Mouse (Mus musculus) CH12.LX (cell line): ENCODE data around the gene Tmod1. TPM values are rescaled to one million over a fixed set of nuclear protein-coding genes. Genes with fewer than 3 reads are reported as not detected.
A peak's percentile ranks its signal among the peaks of the same experiment; 100 is the strongest.

Experiments
- DNase-seq: peaks from one replicate; pipeline ENCODE4 v3.0.0-alpha.2; 2013; ENCODE audit errors: extremely low read depth
- H3K27ac ChIP-seq: 2 replicates; pipeline ENCODE4 v1.5.1; 2012; ENCODE audit warnings: low read depth, mild to moderate bottlenecking, control low read depth, moderate library complexity; ENCODE audit not compliant: insufficient read depth
- H3K27me3 ChIP-seq: replicated peaks from 2 replicates; pipeline ENCODE3; 2012; ENCODE audit warnings: inconsistent platforms
- H3K36me3 ChIP-seq, 2 experiments: replicated peaks in 1 of 2; 2 replicates each; pipeline versions ENCODE3 to v1.6.1; 2012; ENCODE audit warnings: inconsistent platforms in 1 of 2, low read length in 1 of 2, mild to moderate bottlenecking in 1 of 2, mixed read lengths in 1 of 2, moderate library complexity in 1 of 2; ENCODE audit not compliant: control insufficient read depth in 1 of 2, insufficient read depth in 1 of 2
- H3K4me1 ChIP-seq, 2 experiments: 2 replicates each; pipeline ENCODE4 v1.6.1; 2012; ENCODE audit warnings: inconsistent platforms in 1 of 2, moderate library complexity in 1 of 2; ENCODE audit not compliant: insufficient read depth in 2 of 2, control insufficient read depth in 1 of 2
- H3K4me2 ChIP-seq: 2 replicates; pipeline ENCODE4 v1.6.1; 2012; ENCODE audit warnings: low read depth, mild to moderate bottlenecking, control low read depth; ENCODE audit not compliant: poor library complexity, insufficient read depth, severe bottlenecking
- H3K4me3 ChIP-seq, 3 experiments: fragments of 150-350 bp in 1 of 3; sonication (generic) in 1 of 3; replicated peaks in 1 of 3; 2 replicates each; pipeline versions ENCODE3 to v1.5.1; 2011 to 2012; ENCODE audit warnings: low read depth in 2 of 3, low read length in 2 of 3, mild to moderate bottlenecking in 2 of 3, moderate library complexity in 2 of 3, control low read depth in 1 of 3, improper control_type of control experiment in 1 of 3, inconsistent platforms in 1 of 3, mixed read lengths in 1 of 3; ENCODE audit not compliant: poor library complexity in 1 of 3
- H3K79me2 ChIP-seq: replicated peaks from 2 replicates; pipeline ENCODE4 v1.6.1; 2012; ENCODE audit warnings: mild to moderate bottlenecking, moderate library complexity; ENCODE audit not compliant: control insufficient read depth, poor library complexity, insufficient read depth, severe bottlenecking; ENCODE audit errors: extremely low read depth
- H3K9ac ChIP-seq: 2 replicates; pipeline ENCODE4 v1.6.1; 2012; ENCODE audit warnings: low read depth, mild to moderate bottlenecking, control low read depth, moderate library complexity; ENCODE audit not compliant: insufficient read depth
- H3K9me3 ChIP-seq: replicated peaks from 2 replicates; pipeline ENCODE3; 2012; ENCODE audit warnings: low read length, inconsistent platforms, mixed read lengths
- BHLHE40 ChIP-seq: IDR thresholded peaks from 2 replicates; pipeline ENCODE4 v1.6.1; 2011; ENCODE audit warnings: mild to moderate bottlenecking, low read depth, low read length, improper control_type of control experiment
- CHD1 ChIP-seq: IDR thresholded peaks from 2 replicates; pipeline ENCODE4 v1.6.1; 2012; ENCODE audit warnings: low read depth, low read length, improper control_type of control experiment, inconsistent platforms
- E2F4 ChIP-seq: IDR thresholded peaks from 2 replicates; pipeline ENCODE4 v1.6.1; 2011; ENCODE audit warnings: low read depth, low read length, improper control_type of control experiment; ENCODE audit not compliant: insufficient replicate concordance
- EP300 ChIP-seq: IDR thresholded peaks from 2 replicates; pipeline ENCODE4 v1.6.1; 2011; ENCODE audit warnings: low read length, improper control_type of control experiment
- ETS1 ChIP-seq: conservative IDR thresholded peaks from 2 replicates; pipeline ENCODE4 v1.6.1; 2012; ENCODE audit warnings: low read depth, mild to moderate bottlenecking, inconsistent platforms, low read length, improper control_type of control experiment, moderate library complexity
- HCFC1 ChIP-seq: IDR thresholded peaks from 2 replicates; pipeline ENCODE4 v1.6.1; 2012; ENCODE audit warnings: low read depth, mild to moderate bottlenecking, inconsistent platforms, low read length, improper control_type of control experiment
- IRF4 ChIP-seq: IDR thresholded peaks from 2 replicates; pipeline ENCODE4 v1.6.1; 2014; ENCODE audit warnings: low read depth, mild to moderate bottlenecking, inconsistent platforms, low read length, improper control_type of control experiment
- JUN ChIP-seq: IDR thresholded peaks from 2 replicates; pipeline ENCODE4 v1.6.1; 2011; ENCODE audit warnings: low read depth, mild to moderate bottlenecking, low read length, improper control_type of control experiment, moderate library complexity; ENCODE audit not compliant: insufficient read depth
- JUND ChIP-seq: conservative IDR thresholded peaks from 2 replicates; pipeline ENCODE4 v1.6.1; 2011; ENCODE audit warnings: low read depth, low read length, improper control_type of control experiment
- KAT2A ChIP-seq: IDR thresholded peaks from 2 replicates; pipeline ENCODE4 v1.6.1; 2012; ENCODE audit warnings: low read length, improper control_type of control experiment, inconsistent platforms; ENCODE audit not compliant: insufficient replicate concordance
- MAX ChIP-seq: IDR thresholded peaks from 2 replicates; pipeline ENCODE4 v1.6.1; 2011; ENCODE audit warnings: low read length, improper control_type of control experiment
- MAZ ChIP-seq: IDR thresholded peaks from 2 replicates; pipeline ENCODE4 v1.6.1; 2012; ENCODE audit warnings: low read depth, mild to moderate bottlenecking, inconsistent platforms, low read length, improper control_type of control experiment, moderate library complexity
- MEF2A ChIP-seq: IDR thresholded peaks from 2 replicates; pipeline ENCODE4 v1.6.1; 2014; ENCODE audit warnings: low read depth, mild to moderate bottlenecking, inconsistent platforms, low read length, improper control_type of control experiment, borderline replicate concordance
- MXI1 ChIP-seq: IDR thresholded peaks from 2 replicates; pipeline ENCODE4 v1.6.1; 2011; ENCODE audit warnings: mild to moderate bottlenecking, low read depth, low read length, improper control_type of control experiment
- MYC ChIP-seq: IDR thresholded peaks from 2 replicates; pipeline ENCODE4 v1.6.1; 2011; ENCODE audit warnings: low read depth, mild to moderate bottlenecking, improper control_type of control experiment, low read length
- NRF1 ChIP-seq: IDR thresholded peaks from 2 replicates; pipeline ENCODE4 v1.6.1; 2014; ENCODE audit warnings: low read depth, mild to moderate bottlenecking, inconsistent platforms, low read length, improper control_type of control experiment, moderate library complexity
- PAX5 ChIP-seq: IDR thresholded peaks from 2 replicates; pipeline ENCODE4 v1.6.1; 2012; ENCODE audit warnings: low read length, inconsistent platforms, mixed read lengths
- POLR2A ChIP-seq: IDR thresholded peaks from 2 replicates; pipeline ENCODE4 v1.6.1; 2011; ENCODE audit warnings: low read depth, mild to moderate bottlenecking, improper control_type of control experiment, low read length
- POLR2AphosphoS2 ChIP-seq: IDR thresholded peaks from 2 replicates; pipeline ENCODE4 v1.6.1; 2011; ENCODE audit warnings: low read depth, low read length, improper control_type of control experiment
- RAD21 ChIP-seq: IDR thresholded peaks from 2 replicates; pipeline ENCODE4 v1.6.1; 2011; ENCODE audit warnings: low read depth, mild to moderate bottlenecking, low read length, improper control_type of control experiment, moderate library complexity
- TBP ChIP-seq: conservative IDR thresholded peaks from 2 replicates; pipeline ENCODE4 v1.6.1; 2011; ENCODE audit warnings: low read depth, low read length, improper control_type of control experiment
- TCF12 ChIP-seq: IDR thresholded peaks from 2 replicates; pipeline ENCODE4 v1.6.1; 2014; ENCODE audit warnings: low read depth, mild to moderate bottlenecking, inconsistent platforms, low read length, improper control_type of control experiment
- UBTF ChIP-seq: IDR thresholded peaks from 2 replicates; pipeline ENCODE4 v1.6.1; 2012; ENCODE audit warnings: low read depth, mild to moderate bottlenecking, inconsistent platforms, low read length, improper control_type of control experiment, moderate library complexity
- ZC3H11A ChIP-seq: IDR thresholded peaks from 2 replicates; pipeline ENCODE4 v1.6.1; 2012; ENCODE audit warnings: low read depth, mild to moderate bottlenecking, inconsistent platforms, low read length, improper control_type of control experiment
- ZKSCAN1 ChIP-seq: IDR thresholded peaks from 2 replicates; pipeline ENCODE4 v1.6.1; 2012; ENCODE audit warnings: low read depth, inconsistent platforms, low read length, improper control_type of control experiment, borderline replicate concordance
- ZMIZ1 ChIP-seq: IDR thresholded peaks from 2 replicates; pipeline ENCODE4 v1.6.1; 2012; ENCODE audit warnings: low read depth, mild to moderate bottlenecking, inconsistent platforms, low read length, improper control_type of control experiment
- ZNF384 ChIP-seq: IDR thresholded peaks from 2 replicates; pipeline ENCODE4 v1.6.1; 2012; ENCODE audit warnings: low read depth, low read length, improper control_type of control experiment, inconsistent platforms
- dilution Hi-C: fragments of 300-500 bp; cut with MboI; formaldehyde crosslinking; loops from 2 replicates; pipeline ENCODE4 v1.14.3; 2020; ENCODE audit warnings: low sequenced_read_pairs; ENCODE audit not compliant: extremely low pct_unique_long_range_greater_than_20kb, extremely low pct_ligation_motif_present
- in situ Hi-C: fragments of 300-500 bp; cut with MboI; formaldehyde crosslinking; loops from 3 replicates; pipeline ENCODE4 v1.14.3; 2019; ENCODE audit warnings: low sequenced_read_pairs, low pct_ligation_motif_present, low pct_unique_long_range_greater_than_20kb, mixed read lengths
- polyA plus RNA-seq: library from polyadenylated mRNA; unstranded; fragments of >175 nt; gene quantifications from 2 replicates; pipeline ENCODE4 v1.2.1, GENCODE M21; 2012; ENCODE audit warnings: low read depth; ENCODE audit not compliant: insufficient read length
- total RNA-seq, 2 experiments: library from RNA; depleted of rRNA; stranded (reverse); fragments of 300-350 nt in 1 of 2; fragments of >200 nt in 1 of 2; gene quantifications; 2 replicates each; pipeline ENCODE4 v1.2.3; 2012 to 2014

The Tmod1 gene
- total and polyA plus RNA-seq, 3 experiments, result 0.93 to 3.1 (median 2.5) TPM

- TF ChIP-seq E2F4 (no peak), EP300 (no peak), MAZ (no peak), ZKSCAN1 (no peak), TBP (no peak), POLR2AphosphoS2 (no peak), KAT2A (no peak), ZMIZ1 (no peak), PAX5 (no peak), RAD21 (no peak), JUND (no peak), MXI1 (no peak), HCFC1 (no peak), ZC3H11A (no peak), MAX (no peak), NRF1 (no peak), JUN (no peak), POLR2A (no peak), CHD1 (no peak), UBTF (no peak)
- TF ChIP-seq, all 38 proteins: peak for 0
- in situ Hi-C loops (no loop called here), dilution Hi-C loops (no loop called here)
- Histone ChIP-seq H3K4me1 (peaks cover 34 to 77% of the 10 kb centered on the region in 2 experiments), H3K79me2 (no peaks in the 10 kb centered on the region), H3K27ac (no peak overlapping the region), H3K36me3 (no peaks in the 10 kb centered on the region), H3K9ac (no peak overlapping the region), H3K9me3 (no peaks in the 10 kb centered on the region), H3K4me3 (no peak overlapping the region), H3K27me3 (peaks cover 18% of the 10 kb centered on the region), H3K4me2 (no peak overlapping the region)
- no peak for DNase-seq
Measured at GRCm38 (mm10) chr4:46043361-46043760, 4.6 kb downstream of the Tmod1 start.

DNA sequence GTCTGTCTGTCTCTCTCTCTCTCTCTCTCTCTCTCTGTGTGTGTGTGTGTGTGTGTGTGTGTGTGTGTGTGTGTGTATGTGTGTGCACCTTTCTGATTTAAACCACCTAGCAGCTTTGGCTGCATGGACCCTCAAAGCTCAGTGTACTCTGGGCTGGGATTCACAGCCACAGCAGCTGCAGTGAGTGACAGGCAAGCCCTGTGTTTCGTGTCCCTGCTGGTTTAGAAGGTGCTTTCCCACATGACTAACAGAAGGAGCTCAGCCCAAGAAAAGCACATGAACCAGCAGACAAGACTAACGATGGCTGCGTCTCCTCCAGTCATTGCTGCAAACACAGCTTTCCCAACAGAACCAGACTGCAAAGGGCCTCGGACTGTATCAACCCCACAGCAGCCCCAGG, 9.2 kb downstream of the Tmod1 start:
- dilution Hi-C loops, result no loop called here

More for the DNA sequence above, 9.2 kb downstream of the Tmod1 start:
- Histone ChIP-seq H3K4me2 (0 out of 2 replicates have a peak overlapping the region, but pooled peaks have one; percentile 2), H3K9me3 (peaks cover 10% of the 10 kb centered on the region), H3K27me3 (no peaks in the 10 kb centered on the region), H3K4me3 (no peak overlapping the region), H3K27ac (no peak overlapping the region), H3K9ac (no peak overlapping the region), H3K79me2 (no peaks in the 10 kb centered on the region), H3K36me3 (peaks cover 0 to 3% of the 10 kb centered on the region in 2 experiments), H3K4me1 (peaks cover 18 to 49% of the 10 kb centered on the region in 2 experiments)
- DNase-seq, result peak; percentile 60
- TF ChIP-seq BHLHE40, result peak; percentile 34
- 0 out of 2 replicates have a peak, but pooled peaks have one; percentile 22 for TF ChIP-seq EP300
- peak; percentile 23; the same call in 1 of the 2 replicates for TF ChIP-seq MEF2A
- TF ChIP-seq MAX, result peak; percentile 60; the same call in 1 of the 2 replicates
- TF ChIP-seq TCF12, result peak; percentile 39; the same call in 1 of the 2 replicates
- no peak for TF ChIP-seq HCFC1
- peak; percentile 36; the same call in 1 of the 2 replicates for TF ChIP-seq IRF4
- peak; percentile 52; the same call in 1 of the 2 replicates for TF ChIP-seq ETS1
- no peak for TF ChIP-seq ZNF384
- peak; percentile 33; the same call in 1 of the 2 replicates for TF ChIP-seq MYC
- no peak for TF ChIP-seq ZKSCAN1
- in situ Hi-C loops, result loop anchor here (5.0 kb wide), 1 partner anchor 49 kb away; no protein-coding TSS in a partner anchor
